Mouse (Mus musculus) right cerebral cortex, postnatal 36 days (tissue): ENCODE results near the gene Ap5z1.
A peak's percentile ranks its signal among the peaks of the same experiment; 100 is the strongest.

Experiments used
- DNase-seq, 2 experiments: peaks; one replicate each; pipeline ENCODE4 v3.0.0; 2022; ENCODE audit warnings: low spot score in 2 of 2, mixed read lengths in 1 of 2

The Ap5z1 gene

DNA sequence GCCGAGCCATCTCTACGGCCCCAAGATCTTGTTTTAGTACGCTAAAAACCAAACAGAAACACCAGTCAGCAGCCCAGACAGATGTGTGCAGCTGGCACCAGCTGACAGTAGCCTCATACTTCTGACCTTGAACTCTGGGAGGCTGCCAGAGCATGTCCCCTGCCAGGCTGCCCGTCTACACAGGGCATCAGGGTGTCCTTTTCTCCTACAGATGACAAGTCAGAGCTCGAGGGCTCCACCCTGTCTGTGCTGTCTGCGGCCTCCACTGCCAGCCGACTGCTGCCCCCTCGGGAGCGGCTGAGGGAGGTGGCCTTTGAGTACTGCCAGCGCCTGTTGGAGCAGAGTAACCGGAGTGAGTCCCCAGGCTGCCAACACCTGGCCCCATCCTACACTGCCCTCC lies 6.1 kb downstream of the Ap5z1 start:
- DNase-seq, result no peak

DNA sequence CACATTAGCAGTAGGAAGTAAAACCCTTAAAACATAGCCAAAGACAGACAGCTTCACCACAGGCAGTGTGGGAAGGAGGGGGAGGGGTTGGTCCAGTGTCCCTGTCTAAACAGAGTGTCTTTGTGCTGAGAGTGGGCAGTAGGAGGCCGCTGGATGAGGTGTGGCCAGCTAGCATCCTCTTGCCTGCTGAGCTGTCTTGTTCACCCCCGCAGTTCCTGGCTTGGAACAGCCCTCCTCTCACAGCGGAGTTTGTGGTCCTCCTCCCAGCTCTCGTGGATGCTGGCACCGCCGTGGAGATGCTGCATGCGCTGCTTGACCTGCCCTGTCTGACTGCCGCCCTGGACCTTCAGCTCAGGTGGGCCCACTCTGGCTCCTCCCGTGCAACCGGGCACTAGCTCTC lies 10.0 kb downstream of the Ap5z1 start:
- peak; percentile 77 to 87 for DNase-seq

DNA sequence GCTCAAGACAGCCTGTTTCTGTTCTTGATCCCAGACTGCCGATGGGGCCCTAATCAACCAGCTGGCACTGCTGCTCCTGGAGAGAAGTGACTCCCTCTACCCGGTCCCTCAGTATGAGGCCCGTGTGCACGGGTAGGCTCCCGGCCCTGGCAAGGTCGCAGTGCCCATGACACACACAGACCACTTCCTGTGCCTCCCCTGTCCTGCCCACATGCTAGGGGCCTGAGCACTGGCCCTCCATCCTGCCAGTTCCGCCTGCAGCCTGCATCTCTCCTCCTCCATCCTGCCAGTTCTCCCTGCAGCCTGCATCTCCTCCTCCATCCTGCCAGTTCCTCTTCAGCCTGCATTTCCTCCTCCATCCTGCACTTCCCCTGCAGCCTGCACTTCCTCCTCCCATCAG lies 11.9 kb downstream of the Ap5z1 start:
- DNase-seq, result no peak

GRCm38 (mm10) chr5:142477346-142477745 lies 13.6 kb downstream of the Ap5z1 start:
- no peak for DNase-seq

DNA sequence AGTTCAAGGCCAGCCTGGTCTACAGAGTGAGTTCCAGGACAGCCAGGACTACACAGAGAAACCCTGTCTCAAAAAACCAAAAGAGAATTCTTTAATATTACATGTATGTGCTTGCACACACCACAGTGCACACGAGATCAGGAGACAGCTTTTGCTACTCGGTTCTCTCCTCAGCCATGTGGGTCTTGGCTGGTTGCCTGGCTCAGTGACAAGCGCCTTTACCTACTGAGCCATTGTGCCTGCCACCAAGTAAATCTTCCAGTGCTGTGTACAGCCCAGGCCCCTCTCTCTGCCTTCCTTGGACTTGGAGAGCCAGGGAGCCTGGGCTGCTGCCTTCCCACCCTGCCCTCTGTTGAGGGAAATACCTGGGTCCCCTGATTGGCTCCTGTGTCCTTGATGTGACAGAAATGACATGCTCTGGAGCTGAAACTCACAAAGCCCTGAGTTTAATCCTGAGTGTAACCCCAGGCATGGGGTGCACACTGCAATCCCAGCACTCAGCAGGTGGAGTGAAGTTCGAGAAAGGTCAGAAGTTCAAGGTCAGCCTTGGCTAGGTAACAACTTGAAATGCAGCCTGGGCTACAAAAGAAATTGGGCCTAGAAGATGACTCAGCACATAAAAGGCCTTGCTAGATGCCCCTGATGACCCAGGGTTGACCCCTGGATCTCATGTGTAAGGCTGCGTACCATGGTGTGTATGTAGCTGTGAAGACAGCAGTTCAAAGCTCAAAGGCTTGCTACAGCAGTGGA lies 14.3 kb downstream of the Ap5z1 start:
- no peak for DNase-seq

GRCm38 (mm10) chr5:142478829-142479435 lies 15.2 kb downstream of the Ap5z1 start:
- peak; percentile 72 to 79 for DNase-seq

DNA sequence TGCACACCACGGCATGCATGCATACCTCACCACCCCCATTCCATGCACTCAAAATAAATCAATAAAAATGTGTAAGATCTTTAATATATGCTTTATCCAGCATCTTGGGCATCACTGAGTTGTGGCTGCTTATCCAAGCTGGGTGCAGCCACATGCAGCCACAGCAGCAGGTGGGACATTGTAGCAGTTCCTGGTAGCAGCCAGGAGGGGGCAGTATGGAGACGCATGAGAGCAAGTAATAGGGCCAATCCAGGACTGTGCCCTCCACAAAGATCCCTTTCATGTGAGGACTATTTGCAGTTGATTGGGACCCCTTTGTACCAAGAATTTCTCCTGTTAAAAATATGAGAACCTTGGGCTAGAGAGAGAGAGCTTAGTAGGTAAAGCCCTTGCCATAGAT lies 18.8 kb downstream of the Ap5z1 start:
- DNase-seq, result no peak

GRCm38 (mm10) chr5:142483581-142483980 lies 19.8 kb downstream of the Ap5z1 start:
- no peak for DNase-seq

DNA sequence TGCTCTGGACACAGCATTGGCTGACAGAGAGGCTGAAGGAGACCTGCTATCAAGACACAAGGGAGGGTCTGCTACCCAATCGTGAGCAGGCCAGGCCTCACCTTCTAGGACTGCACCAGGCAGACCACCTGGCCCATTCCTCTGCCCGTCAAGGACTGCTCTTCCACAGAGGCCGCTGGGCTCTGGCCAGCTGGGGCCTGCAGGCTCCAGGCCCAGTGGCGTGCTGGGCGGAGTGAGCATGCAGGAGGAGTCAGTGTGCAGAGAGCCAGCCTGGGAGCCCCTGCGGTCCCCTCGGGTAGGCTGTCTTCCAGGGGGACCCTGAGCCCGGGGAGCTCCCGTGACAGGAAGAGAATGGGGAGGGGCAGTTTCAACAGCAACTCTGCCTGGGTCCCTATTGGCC lies 22.9 kb downstream of the Ap5z1 start:
- no peak for DNase-seq

GRCm38 (mm10) chr5:142489955-142490707 lies 26.4 kb downstream of the Ap5z1 start:
- DNase-seq, result no peak

DNA sequence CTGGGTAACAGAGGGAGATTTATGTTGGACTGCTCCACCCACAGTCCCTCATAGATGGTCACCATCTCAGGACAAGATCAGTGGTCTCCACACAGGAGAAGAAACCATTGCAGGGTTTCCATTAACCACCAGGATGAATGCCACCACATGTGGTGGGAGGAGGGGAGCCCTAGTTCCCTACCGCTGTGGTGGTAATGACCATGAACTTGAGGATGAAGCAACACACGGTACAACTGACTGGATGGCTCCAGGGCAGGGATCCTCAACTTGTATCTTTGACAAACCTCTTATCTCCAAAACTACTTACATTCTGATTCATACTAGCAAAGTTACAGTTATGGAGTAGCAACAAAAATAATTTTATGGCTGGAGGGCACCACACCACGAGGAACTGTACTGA lies 29.6 kb downstream of the Ap5z1 start:
- no peak for DNase-seq

GRCm38 (mm10) chr5:142495321-142496096 lies 31.8 kb downstream of the Ap5z1 start:
- no peak for DNase-seq

DNA sequence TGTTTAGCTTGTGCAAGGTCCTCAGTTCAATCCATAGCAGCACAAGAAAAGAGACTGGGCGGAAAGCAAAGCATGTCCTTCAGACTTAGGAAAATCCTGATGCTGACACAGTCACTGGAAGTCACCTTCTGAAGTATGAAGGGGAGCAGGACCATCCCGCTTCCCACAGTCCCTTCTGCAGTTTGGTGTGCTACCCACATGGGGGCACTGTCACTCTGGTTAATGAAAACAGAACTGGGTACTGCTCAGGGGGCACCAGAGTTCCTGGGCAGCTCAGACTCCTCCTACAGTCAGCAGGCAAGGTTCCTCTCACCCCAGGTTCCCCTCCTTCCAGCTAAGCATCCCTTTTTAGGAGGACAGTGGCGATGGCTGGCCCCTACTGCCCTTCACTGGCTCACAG lies 35.2 kb downstream of the Ap5z1 start:
- DNase-seq, result no peak

- DNase-seq, result no peak
Observed at GRCm38 (mm10) chr5:142500918-142501317, 37.2 kb downstream of the Ap5z1 start.

DNA sequence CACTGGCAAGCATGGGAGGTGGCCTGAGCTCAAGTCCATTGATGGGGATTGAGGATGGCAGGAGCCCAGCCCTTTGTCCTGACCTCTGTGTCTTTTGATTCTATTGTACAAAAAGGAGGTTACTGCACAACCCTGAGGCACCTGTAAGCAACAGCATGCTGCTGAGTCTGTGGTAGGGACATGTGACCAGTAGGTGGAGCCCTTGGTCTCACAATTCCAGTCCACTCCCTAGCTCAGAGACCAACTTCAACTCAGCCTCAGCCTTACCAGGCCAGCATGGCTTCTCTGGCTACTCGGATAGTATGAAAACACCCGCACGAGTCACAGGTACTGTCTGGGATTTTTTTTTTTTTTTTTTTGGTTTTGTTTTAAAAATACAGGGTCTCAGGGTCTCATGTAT lies 38.7 kb downstream of the Ap5z1 start:
- peak; percentile 81 to 84 for DNase-seq

GRCm38 (mm10) chr5:142504175-142504574 lies 40.4 kb downstream of the Ap5z1 start:
- no peak for DNase-seq

- no peak for DNase-seq
Observed at GRCm38 (mm10) chr5:142505695-142506423, 42.1 kb downstream of the Ap5z1 start.

- DNase-seq, result no peak
Observed at GRCm38 (mm10) chr5:142509141-142510060, 45.7 kb downstream of the Ap5z1 start.

- DNase-seq, result no peak
Observed at GRCm38 (mm10) chr5:142510061-142510414, 46.3 kb downstream of the Ap5z1 start.

- DNase-seq, result peak in 1 of 2 experiments; percentile 39
Observed at GRCm38 (mm10) chr5:142512112-142512511, 48.4 kb downstream of the Ap5z1 start.
